Mouse (Mus musculus) lung, postnatal 14 days (tissue): ENCODE data around the gene BC107364.
"Not testable (repeated sequence)": the region's sequence is repeated elsewhere in the genome, so short reads cannot be mapped to it uniquely, and the experiment has no call there.

Source experiments
- DNase-seq: peaks from one replicate; pipeline ENCODE4 v3.0.0; 2021

The BC107364 gene

GRCm38 (mm10) chr3:96452262-96452661 is at the start of gene BC107364:
Gene BC107364, minus strand, starts transcription at chr3:96452306.
- not testable (repeated sequence) for DNase-seq

- peak; percentile 92 for DNase-seq
Observed at GRCm38 (mm10) chr3:96501391-96502115, 49.4 kb upstream of the BC107364 start.

- DNase-seq, result peak; percentile 94
Observed at GRCm38 (mm10) chr3:96500691-96501265, 48.7 kb upstream of the BC107364 start.

GRCm38 (mm10) chr3:96500289-96500621 is 48.1 kb upstream of the BC107364 start:
- DNase-seq, result peak; percentile 96

- peak; percentile 81 for DNase-seq
Observed at GRCm38 (mm10) chr3:96499481-96500288, 47.6 kb upstream of the BC107364 start.

GRCm38 (mm10) chr3:96498476-96499245 is 46.6 kb upstream of the BC107364 start:
- DNase-seq, result no peak

- DNase-seq, result peak; percentile 79
Observed at GRCm38 (mm10) chr3:96497451-96498028, 45.4 kb upstream of the BC107364 start.

GRCm38 (mm10) chr3:96496620-96497275 is 44.6 kb upstream of the BC107364 start:
- DNase-seq, result not testable (repeated sequence)

GRCm38 (mm10) chr3:96496216-96496615 is 44.1 kb upstream of the BC107364 start:
- DNase-seq, result no peak

- no peak for DNase-seq
Observed at GRCm38 (mm10) chr3:96495490-96496210, 43.5 kb upstream of the BC107364 start.

GRCm38 (mm10) chr3:96494912-96495311 is 42.8 kb upstream of the BC107364 start:
- DNase-seq, result no peak

GRCm38 (mm10) chr3:96494456-96494855 is 42.4 kb upstream of the BC107364 start:
- not testable (repeated sequence) for DNase-seq

GRCm38 (mm10) chr3:96489636-96490035 is 37.5 kb upstream of the BC107364 start:
- not testable (repeated sequence) for DNase-seq

- not testable (repeated sequence) for DNase-seq
Observed at GRCm38 (mm10) chr3:96488907-96489629, 37.0 kb upstream of the BC107364 start.

GRCm38 (mm10) chr3:96488290-96488906 is 36.3 kb upstream of the BC107364 start:
- not testable (repeated sequence) for DNase-seq

- DNase-seq, result peak; percentile 33
Observed at GRCm38 (mm10) chr3:96487596-96488289, 35.6 kb upstream of the BC107364 start.

- not testable (repeated sequence) for DNase-seq
Observed at GRCm38 (mm10) chr3:96486828-96487559, 34.9 kb upstream of the BC107364 start.

GRCm38 (mm10) chr3:96486064-96486827 is 34.1 kb upstream of the BC107364 start:
- not testable (repeated sequence) for DNase-seq
